Mouse (Mus musculus) testis, adult 2 months (tissue): ENCODE results near the gene Itgb5.

Experiments
- CTCF ChIP-seq: fragments of 200-500 bp; IDR thresholded peaks from 2 replicates; pipeline ENCODE4 v1.5.1; 2012; ENCODE audit warnings: low read depth, mild to moderate bottlenecking, inconsistent platforms, low read length, moderate library complexity; ENCODE audit not compliant: control insufficient read depth, insufficient read depth, insufficient replicate concordance
- POLR2A ChIP-seq: fragments of 200-500 bp; IDR thresholded peaks from 2 replicates; pipeline ENCODE4 v1.6.1; 2012; ENCODE audit warnings: low read depth, mild to moderate bottlenecking, inconsistent platforms, low read length, moderate library complexity; ENCODE audit not compliant: control insufficient read depth

GRCm38 (mm10) chr16:33793846-33794791 is 35.3 kb upstream of the Itgb5 start, which contains the start of gene Muc13:
- no peak for TF ChIP-seq POLR2A
- TF ChIP-seq CTCF: no peak
